Mouse (Mus musculus): ENCODE measurements around the gene Akirin1.

DNA sequence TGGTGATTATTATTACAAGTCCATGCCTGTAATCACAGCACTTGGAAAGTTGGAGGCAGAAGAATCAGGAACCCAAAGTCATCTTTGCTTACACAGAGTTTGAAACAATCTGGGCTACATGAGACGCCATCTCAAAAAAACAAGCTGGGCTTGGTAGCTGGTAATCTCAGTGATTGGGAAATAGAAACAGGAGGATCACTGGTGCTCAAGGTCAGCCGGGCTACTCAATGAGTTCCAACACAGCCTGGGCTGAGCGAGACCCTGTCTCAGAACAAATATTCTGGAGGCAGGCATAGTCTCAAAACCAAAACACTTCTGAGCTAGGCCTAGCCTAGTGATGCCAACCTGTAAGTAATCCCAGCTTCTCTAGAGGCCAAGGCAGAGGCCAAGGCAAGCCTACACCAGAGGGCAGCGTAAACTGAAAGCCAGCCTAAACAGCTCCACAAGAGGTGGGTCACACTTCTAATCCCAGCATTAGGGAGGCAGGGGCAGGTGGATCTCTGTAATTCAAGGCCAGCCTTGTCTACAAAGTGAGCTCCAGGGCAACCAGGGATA lies 4.8 kb downstream of the Akirin1 start:
- TF ChIP-seq CTCF (IDR thresholded peaks at IDR 0.05; ENCODE audit: borderline replicate concordance, control insufficient read depth, extremely low read depth, insufficient read depth, low read length, poor library complexity) (no peak), POLR2A (IDR thresholded peaks at IDR 0.05; ENCODE audit: control insufficient read depth, extremely low read depth, insufficient read depth, low read length, poor library complexity) (no peak)

Measured in thymus, adult 2 months (tissue).